ENCODE assay signal across 8 mouse cellular contexts in genomic region chr5:107001396-107002090, GRCm38 (mm10). TPM values are rescaled to one million over a fixed set of nuclear protein-coding genes. Genes with fewer than 3 reads are reported as not detected.
A peak's percentile ranks its signal among the peaks of the same experiment; 100 is the strongest.
DNase-seq lines count a peak whose midpoint lies in the region; ATAC-seq and TF ChIP-seq lines count a peak whose summit lies in the region.

No protein-coding gene starts in this region.

- H3K27me3 ChIP-seq in lung, embryonic 15.5 days, result no peaks in the 10 kb centered on the region
- H3K27me3 ChIP-seq in midbrain, embryonic 15.5 days (replicated peaks), result no peaks in the 10 kb centered on the region

- peak; percentile 59; the same call in 1 of the 2 replicates for ATAC-seq in lung, embryonic 15.5 days (ENCODE audit: borderline replicate concordance, extremely low read depth, low FRiP score, low TSS enrichment)
- ATAC-seq in granulocyte monocyte progenitor cell, adult 5-6 weeks (replicated peaks; ENCODE audit: poor library complexity, severe bottlenecking), result 0 out of 2 replicates have a peak, but pooled peaks have one; percentile 27
- peak; percentile 24; the same call in 1 of the 2 replicates for ATAC-seq in midbrain, embryonic 15.5 days (replicated peaks)

- no peak for TF ChIP-seq CTCF in lung, adult 2 months (IDR thresholded peaks at IDR 0.05; ENCODE audit: insufficient read depth, low read length)

- no peak overlapping the region; the same call in 1 of the 2 replicates for H3K27ac ChIP-seq in lung, embryonic 15.5 days
- no peak overlapping the region for H3K27ac ChIP-seq in midbrain, embryonic 15.5 days

- H3K9ac ChIP-seq in lung, embryonic 15.5 days, result no peak overlapping the region
- no peak overlapping the region for H3K9ac ChIP-seq in midbrain, embryonic 15.5 days

- H3K9me3 ChIP-seq in lung, embryonic 15.5 days, result no peaks in the 10 kb centered on the region
- H3K9me3 ChIP-seq in midbrain, embryonic 15.5 days, result no peaks in the 10 kb centered on the region

- H3K4me1 ChIP-seq in lung, embryonic 15.5 days, result peaks cover 11% of the 10 kb centered on the region
- no peaks in the 10 kb centered on the region for H3K4me1 ChIP-seq in lung, adult 2 months (ENCODE audit: control insufficient read depth, insufficient read depth, low read length)
- no peaks in the 10 kb centered on the region for H3K4me1 ChIP-seq in midbrain, embryonic 15.5 days

- no peak for TF ChIP-seq POLR2A in lung, adult 2 months (IDR thresholded peaks at IDR 0.05; ENCODE audit: borderline replicate concordance, extremely low read depth, low read depth, low read length)

- no peaks in the 10 kb centered on the region for H3K36me3 ChIP-seq in lung, embryonic 15.5 days
- H3K36me3 ChIP-seq in midbrain, embryonic 15.5 days (replicated peaks), result no peaks in the 10 kb centered on the region

- H3K4me3 ChIP-seq in lung, embryonic 15.5 days, result no peak overlapping the region
- H3K4me3 ChIP-seq in lung, adult 2 months (replicated peaks; ENCODE audit: extremely low read depth, low read depth, low read length), result no peak overlapping the region
- no peak overlapping the region for H3K4me3 ChIP-seq in midbrain, embryonic 15.5 days

- H3K4me2 ChIP-seq in lung, embryonic 15.5 days, result no peak overlapping the region
- H3K4me2 ChIP-seq in midbrain, embryonic 15.5 days, result no peak overlapping the region

- WGBS in lung, embryonic 15.5 days, result 33% methylated on average over 11 of the region's 11 CpGs
- WGBS in lung, adult 2 months, result 59% methylated on average over 11 of the region's 11 CpGs
- WGBS in midbrain, embryonic 15.5 days, result 42% methylated on average over 11 of the region's 11 CpGs

- peak; percentile 54 for DNase-seq in adrenal gland, postnatal 14 days
- no peak for DNase-seq in adrenal gland, postnatal 4 days (ENCODE audit: low spot score in 2 of 2)
- DNase-seq in lung, adult 2 months, result no peak
- DNase-seq in layer of hippocampus, adult 18-20 months (ENCODE audit: low spot score in 2 of 2), result no peak
- DNase-seq in ovary, postnatal 14 days (ENCODE audit: low spot score), result no peak

RNA-seq across cellular contexts. Expression of gene Cdc7, which starts 37.4 kb away (rescaled TPM):
- total RNA-seq in adrenal gland, postnatal 14 days (2021), result 6.7 and 7.0 TPM in 2 replicates
- 10 to 100 TPM; 11.7 to 12.3 TPM for total RNA-seq in adrenal gland, postnatal 4 days (2021)
- 47.4 and 49.5 TPM in 2 replicates for polyA plus RNA-seq in lung, embryonic 15.5 days (2015; fragmentation: Nextera tagmentation; extraction: Ambion mirVana)
- 1.6 and 1.9 TPM in 2 replicates for polyA plus RNA-seq in lung, adult 2 months (2012; rRNA removed)
- 34.6 and 38.1 TPM in 2 replicates for total RNA-seq in granulocyte monocyte progenitor cell, adult 5-6 weeks (2014; fragmentation: Nextera tagmentation)
- 25.3 and 38.7 TPM in 2 replicates for total RNA-seq in granulocyte monocyte progenitor cell, adult 5-6 weeks (2017)
- 48.1 and 49.3 TPM in 2 replicates for polyA plus RNA-seq in midbrain, embryonic 15.5 days (2015; fragmentation: Nextera tagmentation; extraction: Ambion mirVana)
- total RNA-seq in layer of hippocampus, adult 18-20 months (2021), result 10 to 100 TPM; 13.5 to 17.3 TPM
